Mouse (Mus musculus) cerebellum, adult 2 months (tissue): Measurements from ENCODE around the gene Capn1. TPM values are rescaled to one million over a fixed set of nuclear protein-coding genes. Genes with fewer than 3 reads are reported as not detected.

Experiments used
- DNase-seq, 2 experiments: peaks; one replicate each; pipeline ENCODE4 v3.0.0; 2021
- H3K27ac ChIP-seq: fragments of 200-500 bp; 2 replicates; pipeline ENCODE4 v1.5.1; 2012; ENCODE audit warnings: low read length, control low read depth, inconsistent platforms; ENCODE audit not compliant: insufficient read depth
- H3K27me3 ChIP-seq: fragments of 200-500 bp; 2 replicates; pipeline ENCODE4 v1.6.1; 2012; ENCODE audit warnings: inconsistent platforms, mild to moderate bottlenecking, low read length, moderate library complexity; ENCODE audit not compliant: control insufficient read depth, insufficient read depth
- H3K4me1 ChIP-seq: fragments of 200-500 bp; 2 replicates; pipeline ENCODE4 v1.6.1; 2011; ENCODE audit warnings: low read length; ENCODE audit not compliant: control insufficient read depth, insufficient read depth
- H3K4me3 ChIP-seq: fragments of 200-500 bp; replicated peaks from 2 replicates; pipeline ENCODE3; 2011; ENCODE audit warnings: mild to moderate bottlenecking, low read depth, low read length, control low read depth; ENCODE audit not compliant: insufficient read depth
- CTCF ChIP-seq: fragments of 200-500 bp; IDR thresholded peaks from 2 replicates; pipeline ENCODE4 v1.5.1; 2011; ENCODE audit warnings: low read depth, mild to moderate bottlenecking, control low read depth, low read length, moderate library complexity, borderline replicate concordance; ENCODE audit not compliant: insufficient read depth
- POLR2A ChIP-seq: fragments of 200-500 bp; IDR thresholded peaks from 2 replicates; pipeline ENCODE4 v1.6.1; 2011; ENCODE audit warnings: low read length, control low read depth, borderline replicate concordance; ENCODE audit not compliant: insufficient read depth
- WGBS: fragments of 180-500 bp; shearing (Covaris S2); methylation state at CpG from one replicate; pipeline ENCODE4 v1.1.7; 2018; 5-methylcytosine and 5-hydroxymethylcytosine counted together
- polyA plus RNA-seq: library from polyadenylated mRNA; depleted of rRNA; stranded (reverse); fragments of >200 nt; gene quantifications from 2 replicates; pipeline ENCODE4 v1.2.3, GENCODE M21; 2012

Gene Capn1
- polyA plus RNA-seq, 1 experiment: 27.0 TPM

DNA sequence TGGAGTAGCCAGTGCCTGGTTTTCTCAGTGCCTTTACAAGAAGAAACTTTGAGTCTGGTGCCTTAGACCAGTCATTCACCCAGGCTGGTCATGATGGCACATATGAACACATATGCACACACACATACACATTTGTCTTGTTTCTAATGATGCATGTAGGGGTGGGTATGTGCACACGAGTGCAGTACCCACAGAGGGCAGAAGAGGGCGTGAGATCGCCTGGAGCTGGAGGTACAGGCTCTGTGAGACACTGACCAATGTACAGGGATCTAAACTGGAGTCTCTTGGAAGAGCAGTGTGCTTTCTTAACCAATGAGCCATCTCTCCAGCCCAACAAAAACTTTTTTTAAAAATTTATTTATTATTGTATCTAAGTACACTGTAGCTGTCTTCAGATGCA lies 17.5 kb downstream of the Capn1 start:
- no peak for DNase-seq
- H3K27ac ChIP-seq: no peak overlapping the region
- no peaks in the 10 kb centered on the region for H3K4me1 ChIP-seq
- no peaks in the 10 kb centered on the region for H3K27me3 ChIP-seq
- H3K4me3 ChIP-seq: no peak overlapping the region
- WGBS: 81% methylated on average over 3 of the region's 3 CpGs
- no peak for TF ChIP-seq CTCF
- TF ChIP-seq POLR2A: no peak

DNA sequence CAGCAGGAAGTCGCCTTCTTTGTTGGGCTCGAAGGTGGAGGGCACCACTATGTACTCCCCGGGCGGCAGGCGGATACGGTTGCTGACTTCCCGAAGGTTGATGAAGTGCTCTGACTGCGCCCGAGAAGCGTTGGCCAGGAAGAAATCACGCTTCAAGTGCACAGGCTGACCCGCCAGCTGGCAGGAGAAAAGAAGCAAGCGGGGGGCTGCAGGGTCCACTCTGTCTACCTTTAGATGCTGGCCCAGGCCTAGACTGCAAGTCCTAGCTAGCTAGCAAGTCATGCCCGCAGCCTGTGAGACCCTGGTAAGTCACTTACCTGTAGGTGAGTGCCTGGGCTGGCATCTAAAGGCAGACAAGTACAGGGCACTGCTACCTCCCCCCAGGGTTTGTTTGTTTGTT lies 21.0 kb downstream of the Capn1 start:
- Histone ChIP-seq H3K27ac (no peak overlapping the region), H3K4me1 (no peaks in the 10 kb centered on the region), H3K27me3 (no peaks in the 10 kb centered on the region), H3K4me3 (no peak overlapping the region)
- no peak for DNase-seq
- TF ChIP-seq POLR2A (no peak), CTCF (no peak)
- WGBS: 37% methylated on average over 14 of the region's 14 CpGs

DNA sequence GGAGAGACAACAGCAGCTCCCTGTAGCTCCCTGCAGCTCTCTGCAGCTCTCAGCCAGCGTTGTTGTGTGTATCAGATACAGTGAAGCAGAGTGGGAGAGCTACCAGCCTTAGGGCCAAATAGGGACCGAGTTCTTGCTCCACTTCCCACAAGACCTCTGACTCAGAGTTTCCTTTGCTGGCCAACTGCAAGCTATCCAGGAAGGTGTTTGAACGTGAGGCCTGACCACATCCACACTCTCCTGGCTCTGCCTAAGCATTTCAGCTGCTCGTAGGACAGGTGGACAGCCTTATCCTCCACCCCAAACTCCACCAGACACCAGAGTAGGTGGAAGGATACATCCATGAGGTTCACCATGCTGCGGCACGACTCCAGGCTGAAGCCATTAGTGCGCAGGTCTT lies 23.7 kb downstream of the Capn1 start:
- DNase-seq: no peak
- H3K27ac ChIP-seq: no peak overlapping the region
- H3K27me3 ChIP-seq: no peaks in the 10 kb centered on the region
- no peak overlapping the region for H3K4me3 ChIP-seq
- H3K4me1 ChIP-seq: no peaks in the 10 kb centered on the region
- no peak for TF ChIP-seq CTCF
- TF ChIP-seq POLR2A: no peak
- WGBS: 89% methylated on average over 7 of the region's 7 CpGs

DNA sequence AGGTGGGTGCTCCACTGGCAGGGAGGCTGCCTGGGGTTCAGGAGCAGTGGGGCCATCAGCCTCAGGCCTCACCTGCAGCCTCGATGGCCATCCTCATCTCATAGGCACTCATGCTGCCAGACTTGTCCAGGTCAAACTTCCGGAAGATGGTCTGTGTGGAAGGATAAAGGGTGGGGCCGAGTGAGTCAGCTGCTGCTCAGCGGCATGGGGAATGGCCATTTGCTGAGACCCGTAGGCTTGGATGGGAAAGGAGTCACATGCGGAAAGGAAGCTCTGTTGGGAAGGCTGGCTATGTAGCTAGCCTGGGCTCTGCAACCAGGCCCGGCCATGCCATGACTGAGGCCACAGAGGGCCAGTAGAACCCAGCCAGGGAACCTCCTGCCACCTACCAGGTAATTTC lies 24.2 kb downstream of the Capn1 start:
- no peak for TF ChIP-seq POLR2A
- no peak for TF ChIP-seq CTCF
- H3K4me1 ChIP-seq: no peaks in the 10 kb centered on the region
- H3K4me3 ChIP-seq: no peak overlapping the region
- H3K27me3 ChIP-seq: no peaks in the 10 kb centered on the region
- WGBS: 80% methylated on average over 7 of the region's 7 CpGs
- H3K27ac ChIP-seq: no peak overlapping the region
- no peak for DNase-seq

DNA sequence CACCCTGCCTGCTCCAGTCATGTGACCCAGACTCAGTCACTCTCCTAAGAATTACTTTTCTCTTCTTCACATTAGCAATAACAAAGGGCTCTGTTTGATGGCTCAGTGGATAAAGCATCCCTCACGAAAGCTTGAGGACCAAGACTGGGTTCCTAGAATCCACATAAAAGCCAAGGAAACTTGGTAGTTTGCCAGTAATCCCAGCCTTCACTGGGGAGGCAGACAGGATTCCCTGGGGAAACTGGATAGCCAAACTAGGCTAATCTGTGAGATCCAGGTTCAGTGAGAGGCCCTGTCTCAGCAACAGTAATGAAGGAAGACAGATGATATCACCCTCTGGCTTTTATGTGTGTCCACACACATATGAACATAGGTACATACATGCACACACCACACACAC lies 24.8 kb downstream of the Capn1 start:
- TF ChIP-seq CTCF (no peak), POLR2A (no peak)
- 38% methylated on average over 1 of the region's 1 CpGs for WGBS
- DNase-seq: no peak
- Histone ChIP-seq H3K4me3 (no peak overlapping the region), H3K27me3 (no peaks in the 10 kb centered on the region), H3K27ac (no peak overlapping the region), H3K4me1 (no peaks in the 10 kb centered on the region)

DNA sequence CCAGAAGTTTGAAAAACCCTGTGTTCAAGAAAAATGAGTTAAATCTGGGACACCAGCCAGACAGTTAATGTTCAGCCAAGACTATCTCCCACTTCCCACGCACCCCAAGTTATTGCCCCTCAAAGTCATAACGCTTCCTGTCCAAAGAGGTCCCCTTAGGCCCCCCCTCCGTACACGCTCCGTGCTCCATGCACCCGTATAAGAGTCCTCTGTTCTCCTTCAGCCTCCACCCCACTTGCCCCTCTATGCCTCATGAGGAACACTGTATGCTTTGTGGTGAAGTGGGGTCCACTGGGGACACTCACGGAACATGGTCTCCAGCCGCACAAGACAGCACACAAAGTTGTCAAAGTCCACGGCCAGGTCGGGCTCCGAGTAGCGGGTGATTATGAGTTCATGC lies 25.7 kb downstream of the Capn1 start:
- Histone ChIP-seq H3K27me3 (no peaks in the 10 kb centered on the region), H3K4me3 (no peak overlapping the region), H3K27ac (no peak overlapping the region), H3K4me1 (no peaks in the 10 kb centered on the region)
- TF ChIP-seq POLR2A (no peak), CTCF (no peak)
- no peak for DNase-seq
- WGBS: 84% methylated on average over 12 of the region's 12 CpGs

DNA sequence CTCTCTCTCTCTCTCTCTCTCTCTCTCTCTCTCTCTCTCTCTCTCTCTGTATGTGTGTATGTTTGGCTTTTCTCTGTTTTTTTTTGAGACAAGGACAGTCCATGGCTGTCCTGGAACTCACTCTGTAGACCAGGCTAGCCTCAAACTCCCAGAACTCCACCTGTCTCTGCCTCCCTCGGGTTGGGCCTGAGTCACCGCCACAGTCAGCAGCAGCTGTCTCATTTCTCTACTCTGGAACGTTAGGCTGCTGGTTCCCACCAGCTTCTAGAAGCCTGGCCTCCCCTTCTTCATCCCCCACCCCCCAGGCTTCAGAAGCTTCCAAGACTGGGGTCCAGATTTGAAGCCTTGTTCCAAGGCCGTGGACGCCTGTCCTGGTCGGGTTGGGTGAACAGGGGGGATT lies 26.1 kb downstream of the Capn1 start:
- no peak for DNase-seq
- TF ChIP-seq POLR2A (no peak), CTCF (no peak)

DNA sequence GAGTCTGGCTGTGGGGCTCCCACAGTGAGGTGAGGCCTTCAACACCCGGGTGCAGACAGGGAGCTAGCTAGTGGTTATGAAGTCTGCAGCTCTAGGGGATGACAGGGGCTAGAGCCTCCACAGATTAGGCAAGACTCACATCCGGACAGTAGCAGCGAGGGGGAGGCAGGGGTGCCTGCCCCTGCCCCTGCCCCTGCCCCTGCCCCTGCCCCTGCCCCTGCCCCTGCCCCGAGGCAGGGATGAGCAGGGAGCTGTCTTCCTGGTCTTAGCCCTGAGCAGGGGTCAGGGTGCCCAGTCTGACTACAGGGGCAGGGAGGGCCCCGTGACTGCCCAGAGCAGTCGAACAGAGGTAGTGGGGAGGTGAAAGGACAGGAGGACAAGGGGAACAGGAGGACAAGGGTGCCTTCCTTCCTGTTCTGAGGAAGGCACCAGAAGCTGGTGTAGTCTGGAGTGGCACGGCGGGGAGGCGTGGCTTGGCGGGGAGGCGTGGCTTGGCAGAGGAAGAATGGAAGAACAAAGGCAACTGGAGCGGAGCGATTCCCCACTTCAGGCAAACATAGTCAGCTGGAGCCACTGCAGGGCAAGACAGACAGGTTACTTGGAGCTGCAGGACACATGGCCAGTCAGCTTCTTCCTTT lies 26.8 kb downstream of the Capn1 start:
- no peak overlapping the region for H3K27ac ChIP-seq
- 21% methylated on average over 13 of the region's 13 CpGs for WGBS
- no peaks in the 10 kb centered on the region for H3K4me1 ChIP-seq
- H3K27me3 ChIP-seq: no peaks in the 10 kb centered on the region
- DNase-seq: peak; percentile 24 to 25
- H3K4me3 ChIP-seq: no peak overlapping the region
- TF ChIP-seq POLR2A: no peak

More for the DNA sequence above, 26.1 kb downstream of the Capn1 start:
- Histone ChIP-seq H3K27ac (no peak overlapping the region), H3K27me3 (no peaks in the 10 kb centered on the region), H3K4me1 (no peaks in the 10 kb centered on the region), H3K4me3 (no peak overlapping the region)
- WGBS: 45% methylated on average over 6 of the region's 6 CpGs
